Mouse (Mus musculus) layer of hippocampus, adult 6 months (tissue): Measurements from ENCODE around the gene Vmn2r45. TPM values are rescaled to one million over a fixed set of nuclear protein-coding genes. Genes with fewer than 3 reads are reported as not detected.

ENCODE experiments used
- long read RNA-seq, 2 experiments: library from polyadenylated mRNA; unstranded; transcript quantifications; one replicate each; pipeline ENCODE4 v2.0.0; 2019 to 2020
- polyA plus RNA-seq: library from polyadenylated mRNA; unstranded; fragments of <200 nt; fragmentation: Nextera tagmentation; gene quantifications from 2 replicates; pipeline ENCODE4 v1.2.3, GENCODE M21; 2021

The Vmn2r45 gene
- polyA plus RNA-seq = not detected in 2 replicates
- long read RNA-seq, experiment 1 = 0 reads
- long read RNA-seq, experiment 2 = 0 reads

GRCm38 (mm10) chr7:8488975-8489374, at the start of gene Vmn2r45:
Gene Vmn2r45 (minus strand): TSS chr7:8489075.

Other genes starting within 250 kb of the Vmn2r45 start
- gene Vmn2r43, start 228.5 kb downstream of the Vmn2r45 start, polyA plus RNA-seq = not detected in 2 replicates
- not detected in 2 replicates for gene Vmn2r44, start 105.7 kb downstream of the Vmn2r45 start, polyA plus RNA-seq